Mouse (Mus musculus) adrenal gland, postnatal 14 days (tissue): ENCODE measurements at regions not wholly inside any gene's neighbourhood (a gene's known extent, or its start where the extent isn't known, plus 50 kb on each side); places are given as distances from the start of the nearest gene placed in this dataset.

Experiments used
- DNase-seq: peaks from one replicate; pipeline ENCODE4 v3.0.0; 2021; ENCODE audit warnings: mixed read lengths

DNA sequence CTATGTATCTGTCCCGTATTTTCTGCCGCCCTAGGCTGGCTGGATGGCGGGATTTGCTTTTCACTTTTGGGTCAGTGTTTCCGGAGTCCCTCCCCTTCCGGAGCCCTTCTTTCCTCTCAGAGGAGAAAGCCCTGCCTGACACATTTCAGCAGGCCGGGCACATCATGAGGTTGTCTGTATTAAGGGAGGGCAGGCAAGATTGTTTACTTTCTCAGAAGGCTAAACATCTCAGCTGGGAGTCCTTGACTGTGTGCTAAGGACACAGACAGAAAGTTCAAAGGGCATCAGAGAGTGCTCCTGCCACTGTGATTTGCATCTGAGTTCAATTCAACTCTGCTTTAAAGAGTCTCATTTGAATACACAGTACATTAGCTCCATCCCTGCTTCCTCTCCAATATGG lies 218.8 kb upstream of the Pard3b start:
- DNase-seq: no peak

- DNase-seq: no peak
Observed at GRCm38 (mm10) chr1:61423253-61423652, 215.4 kb upstream of the Pard3b start.

GRCm38 (mm10) chr1:61428706-61429501 lies 209.7 kb upstream of the Pard3b start:
- DNase-seq: no peak

DNA sequence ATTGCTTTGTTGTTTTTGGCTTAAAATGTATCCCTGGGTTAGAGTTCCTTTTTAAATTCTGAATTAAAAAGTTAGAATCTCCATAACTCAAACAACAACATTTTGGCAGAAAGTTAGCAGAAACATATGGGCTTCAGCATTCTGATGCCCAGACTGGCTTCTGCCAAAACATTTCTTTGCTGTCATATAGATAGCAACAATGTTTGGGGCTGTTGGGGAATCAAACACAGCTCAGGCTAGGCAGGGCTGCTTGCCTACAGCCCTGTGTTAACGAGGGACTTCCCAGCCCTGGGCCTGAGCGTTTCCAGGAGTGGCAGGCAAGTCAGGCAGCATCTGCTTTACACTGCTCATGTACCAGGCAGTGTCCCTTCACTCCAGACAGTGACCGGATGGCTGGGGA lies 201.0 kb upstream of the Pard3b start:
- DNase-seq: no peak

DNA sequence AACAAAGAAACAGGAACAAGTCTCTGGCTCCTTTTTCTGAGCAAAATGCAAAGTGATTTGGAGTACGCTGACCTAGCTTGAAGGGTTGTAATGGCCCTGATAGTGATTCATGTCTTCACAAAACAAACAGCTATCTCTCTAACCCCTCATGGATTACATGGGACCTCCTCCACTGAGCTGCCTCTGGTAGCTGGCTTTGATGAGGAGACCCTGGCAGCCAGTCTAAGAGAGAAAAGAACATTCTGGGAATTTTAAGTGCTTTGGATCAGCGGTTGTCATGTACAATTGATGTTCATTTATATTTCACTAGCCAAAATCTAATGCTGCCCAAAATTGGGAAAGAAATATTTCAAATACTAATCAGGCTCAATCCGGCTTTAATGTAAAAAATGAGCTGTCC lies 177.2 kb upstream of the Pard3b start:
- DNase-seq: no peak

DNA sequence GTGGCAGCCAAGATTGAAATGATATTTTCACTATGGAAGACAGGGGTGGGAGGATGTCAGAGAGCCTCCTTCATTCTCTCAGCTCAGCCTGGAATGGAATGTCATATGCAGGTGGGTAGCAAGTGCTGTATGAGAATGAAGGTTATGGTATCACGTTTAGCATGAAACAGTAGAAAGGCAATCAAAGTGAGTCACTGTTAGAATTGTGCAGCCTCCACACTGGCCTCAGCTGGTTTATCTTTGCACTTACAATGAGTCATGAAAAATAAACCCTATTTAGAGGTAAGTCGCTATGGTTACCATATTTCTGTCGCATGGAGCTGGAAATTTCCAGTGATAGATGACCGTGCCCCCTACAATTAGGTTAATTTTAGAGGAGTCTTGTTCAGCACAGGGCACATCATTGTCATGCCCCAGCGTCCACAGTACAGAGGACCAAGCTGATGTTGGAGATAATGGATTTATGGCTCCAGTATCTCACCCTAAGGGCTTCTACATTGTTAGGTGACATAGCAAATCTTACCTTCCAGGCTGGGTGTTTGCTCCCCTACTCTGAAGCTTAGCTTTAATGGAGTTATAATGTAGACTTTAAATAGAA lies 167.9 kb upstream of the Pard3b start:
- DNase-seq: peak; percentile 12

DNA sequence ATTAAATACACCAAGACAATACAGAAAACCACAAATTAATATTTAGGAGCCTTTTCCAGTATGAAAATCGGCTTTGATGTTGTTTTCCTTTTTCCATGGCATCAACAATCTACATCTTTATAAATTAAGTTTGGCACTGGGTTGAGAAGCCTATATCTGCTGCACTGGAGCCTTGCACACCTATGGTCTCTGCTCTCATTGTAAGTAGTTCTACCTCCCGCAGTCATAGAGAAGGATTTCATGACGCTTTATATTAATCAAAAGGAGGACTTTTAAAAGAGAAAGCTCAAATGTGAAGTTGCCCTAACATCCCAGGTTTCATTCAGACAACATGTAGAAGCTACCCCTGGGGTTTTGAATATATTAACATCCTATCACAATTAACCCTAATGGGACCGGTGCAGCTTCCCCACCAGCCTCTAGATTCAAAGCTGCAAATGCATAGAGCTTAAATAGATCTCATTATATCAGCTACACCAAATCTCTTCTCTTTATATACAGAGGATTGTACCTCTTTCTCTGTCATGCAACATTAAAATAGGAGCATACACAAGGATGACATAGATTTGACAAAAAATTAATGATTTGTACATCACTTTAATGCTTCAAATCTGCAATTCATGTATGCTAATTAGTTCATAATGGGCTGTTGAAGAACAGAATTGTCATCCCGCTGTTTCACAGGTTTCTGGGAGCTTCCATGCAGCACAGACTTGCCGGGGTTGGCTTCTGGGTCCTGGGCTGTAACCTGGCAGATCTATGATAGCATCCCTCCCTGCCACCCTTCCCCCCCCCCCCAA lies 166.6 kb upstream of the Pard3b start:
- no peak for DNase-seq

GRCm38 (mm10) chr1:61472579-61473242 lies 165.9 kb upstream of the Pard3b start:
- DNase-seq: no peak

DNA sequence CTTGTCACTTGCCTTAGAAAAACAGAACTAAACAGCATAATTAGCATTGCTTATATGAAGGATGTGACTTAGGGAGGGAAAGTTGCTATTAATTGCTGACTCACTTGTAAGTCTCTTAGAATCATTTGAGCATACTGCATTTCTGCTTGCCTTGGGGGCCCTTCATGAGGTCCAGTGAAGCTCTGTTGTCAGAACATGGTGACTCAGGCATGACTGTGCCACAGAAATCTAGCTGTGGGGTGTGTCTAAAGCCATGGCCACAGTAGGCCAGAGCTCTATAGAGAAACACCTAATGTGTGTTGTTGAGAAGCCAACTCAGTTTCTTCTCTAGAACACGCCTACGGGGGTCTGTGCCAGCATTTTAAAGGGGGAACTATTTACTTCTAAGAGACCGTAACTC lies 153.2 kb upstream of the Pard3b start:
- no peak for DNase-seq

DNA sequence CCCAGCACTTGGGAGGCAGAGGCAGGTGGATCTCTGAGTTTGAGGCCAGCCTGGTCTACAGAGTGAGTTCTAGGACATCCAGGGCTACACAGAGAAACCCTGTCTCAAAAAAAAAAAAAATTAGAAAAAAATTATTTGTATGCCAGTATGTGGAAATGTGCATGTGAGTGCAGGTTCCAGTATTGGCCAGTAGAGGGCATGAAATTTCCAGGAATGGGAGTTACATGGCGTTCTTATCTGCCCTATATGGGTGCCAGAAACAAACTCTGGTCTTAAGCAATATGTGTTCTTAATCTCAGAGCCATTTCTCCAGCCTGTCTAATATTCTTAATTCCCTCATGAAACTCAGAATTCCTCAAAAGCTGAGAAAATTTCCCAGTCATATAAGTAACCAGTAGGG lies 113.7 kb upstream of the Pard3b start:
- DNase-seq: no peak

- DNase-seq: no peak
Observed at GRCm38 (mm10) chr1:61525881-61526280, 112.7 kb upstream of the Pard3b start.

GRCm38 (mm10) chr1:61528757-61529156 lies 109.9 kb upstream of the Pard3b start:
- DNase-seq: no peak

- DNase-seq: no peak
Observed at GRCm38 (mm10) chr1:61530166-61530565, 108.5 kb upstream of the Pard3b start.

GRCm38 (mm10) chr1:61531487-61531886 lies 107.1 kb upstream of the Pard3b start:
- DNase-seq: no peak

DNA sequence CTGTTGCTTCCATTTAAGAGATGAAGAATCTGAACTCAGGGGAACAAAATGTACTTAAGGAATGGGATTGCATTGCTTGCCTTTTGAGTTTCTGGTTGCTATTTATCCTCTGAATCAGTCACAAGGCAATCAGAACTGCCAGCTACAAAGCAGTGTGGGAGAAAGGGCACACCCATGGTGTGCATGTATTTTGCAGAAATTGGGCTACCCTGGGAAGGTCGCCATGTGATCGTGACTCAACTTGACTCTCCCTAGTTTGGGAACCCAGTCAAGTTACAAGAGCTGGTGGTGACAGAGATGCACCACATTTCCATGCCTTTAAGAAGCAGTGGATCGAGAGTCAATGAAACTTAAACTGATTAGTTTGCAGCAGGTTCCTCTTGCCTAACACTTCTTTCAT lies 98.5 kb upstream of the Pard3b start:
- no peak for DNase-seq

- DNase-seq: no peak
Observed at GRCm38 (mm10) chr1:61541166-61541565, 97.5 kb upstream of the Pard3b start.

- DNase-seq: peak; percentile 57
Observed at GRCm38 (mm10) chr1:61552577-61553517, 85.8 kb upstream of the Pard3b start.

DNA sequence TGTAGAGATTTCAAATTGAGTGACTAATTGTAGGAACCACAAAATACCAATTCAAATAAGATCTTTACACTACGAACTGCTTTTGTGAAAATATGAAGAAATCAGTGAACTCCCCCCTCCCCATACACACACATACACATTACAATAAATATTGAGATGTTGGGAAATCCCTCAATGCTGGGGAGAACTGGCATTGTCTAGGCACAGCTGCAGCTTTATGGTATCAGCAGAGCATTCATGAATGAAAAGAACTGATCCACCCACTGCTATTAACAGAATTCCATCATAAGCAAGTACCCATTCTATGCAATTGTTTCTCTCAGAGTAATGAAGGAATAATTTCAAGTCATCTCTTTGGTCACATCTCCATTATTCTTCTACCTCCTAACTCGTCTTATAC lies 79.1 kb upstream of the Pard3b start:
- DNase-seq: no peak

DNA sequence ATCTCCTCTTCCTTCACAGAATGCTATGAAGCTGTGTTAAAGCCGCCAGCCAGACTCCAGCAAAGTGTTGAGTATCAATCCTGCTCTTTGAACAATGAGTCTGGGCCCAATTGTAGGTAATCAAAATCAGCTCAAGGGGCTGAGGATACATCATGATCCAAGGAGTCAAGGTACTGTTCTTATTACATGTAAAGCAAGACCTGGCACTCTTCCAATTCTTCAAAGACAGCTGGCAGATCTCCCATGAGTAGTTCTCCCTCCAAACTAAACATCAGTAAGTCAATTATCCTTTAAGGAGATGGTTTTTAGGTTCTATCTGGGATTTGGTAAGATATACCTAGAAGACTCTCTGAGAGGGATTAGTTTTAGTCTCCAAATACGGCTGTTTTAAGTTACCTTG lies 76.5 kb upstream of the Pard3b start:
- no peak for DNase-seq

GRCm38 (mm10) chr1:61565471-61565870 lies 73.2 kb upstream of the Pard3b start:
- DNase-seq: no peak

DNA sequence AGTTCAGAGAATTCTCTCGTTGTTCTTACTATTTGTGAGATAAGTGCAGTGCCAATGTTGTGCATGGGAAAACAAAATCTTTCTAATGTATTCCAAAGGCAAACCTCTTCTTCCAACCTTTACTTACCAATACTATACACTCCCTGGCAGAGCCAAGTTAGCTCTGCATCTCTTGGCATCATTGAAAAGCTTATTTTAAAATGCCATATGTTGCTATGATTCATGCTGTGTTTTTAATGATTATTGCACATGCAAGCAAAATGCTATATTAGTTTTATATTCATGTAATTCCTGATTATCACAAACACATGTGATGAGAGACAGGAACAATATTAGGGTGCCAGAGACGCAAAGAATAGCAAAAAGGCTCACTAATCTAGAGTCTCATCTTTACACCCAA lies 64.3 kb upstream of the Pard3b start:
- no peak for DNase-seq

DNA sequence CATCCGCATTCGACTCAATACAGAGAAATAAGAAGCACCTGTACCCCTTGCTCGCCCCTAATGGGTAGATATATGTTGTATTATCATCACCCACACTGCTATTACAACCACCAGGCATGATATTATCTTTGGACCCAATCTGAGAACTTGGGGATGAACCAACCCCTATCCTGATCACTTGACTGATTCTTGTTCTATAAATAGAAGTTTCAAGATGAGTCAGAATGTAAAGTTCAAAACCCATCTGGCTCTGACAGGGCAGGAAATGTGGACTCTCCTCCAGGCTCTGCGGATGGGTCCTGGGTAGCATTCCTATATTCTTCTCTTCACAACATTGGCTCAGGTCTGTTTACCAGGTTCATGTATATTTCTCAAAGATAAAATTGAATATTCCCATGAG lies 61.9 kb upstream of the Pard3b start:
- DNase-seq: no peak
